Mouse (Mus musculus) frontal cortex, adult (tissue): ENCODE measurements at regions not wholly inside any gene's neighbourhood (a gene's known extent, or its start where the extent isn't known, plus 50 kb on each side); places are given as distances from the start of the nearest gene placed in this dataset.
A peak's percentile ranks its signal among the peaks of the same experiment; 100 is the strongest.

ENCODE experiments used
- ATAC-seq: cut with Nextera tagmentation; 2 replicates; pipeline ENCODE4 v1.9.2; 2017; ENCODE audit warnings: mild to moderate bottlenecking, moderate library complexity, mixed read lengths; ENCODE audit not compliant: low TSS enrichment

GRCm38 (mm10) chr13:99580296-99580695 is 64.0 kb upstream of the Map1b start:
- ATAC-seq, result no peak

GRCm38 (mm10) chr13:99579596-99580175 is 63.3 kb upstream of the Map1b start:
- peak; percentile 71 for ATAC-seq

GRCm38 (mm10) chr13:99577686-99578085 is 61.3 kb upstream of the Map1b start:
- ATAC-seq, result peak; percentile 73

GRCm38 (mm10) chr13:99573021-99573420 is 56.7 kb upstream of the Map1b start:
- ATAC-seq, result no peak

- no peak for ATAC-seq
Observed at GRCm38 (mm10) chr13:99572381-99572780, 56.0 kb upstream of the Map1b start.
